Mouse (Mus musculus) thymus, adult 2 months (tissue): ENCODE results near the gene Tmem87b.

Experiments
- CTCF ChIP-seq: fragments of 200-500 bp; IDR thresholded peaks from 2 replicates; pipeline ENCODE4 v1.5.1; 2012; ENCODE audit warnings: mild to moderate bottlenecking, control low read depth, low read length, moderate library complexity, borderline replicate concordance; ENCODE audit not compliant: control insufficient read depth, poor library complexity, insufficient read depth; ENCODE audit errors: extremely low read depth
- POLR2A ChIP-seq: fragments of 200-500 bp; IDR thresholded peaks from 2 replicates; pipeline ENCODE4 v1.6.1; 2012; ENCODE audit warnings: mild to moderate bottlenecking, low read length, control low read depth, moderate library complexity; ENCODE audit not compliant: control insufficient read depth, poor library complexity, insufficient read depth; ENCODE audit errors: extremely low read depth

DNA sequence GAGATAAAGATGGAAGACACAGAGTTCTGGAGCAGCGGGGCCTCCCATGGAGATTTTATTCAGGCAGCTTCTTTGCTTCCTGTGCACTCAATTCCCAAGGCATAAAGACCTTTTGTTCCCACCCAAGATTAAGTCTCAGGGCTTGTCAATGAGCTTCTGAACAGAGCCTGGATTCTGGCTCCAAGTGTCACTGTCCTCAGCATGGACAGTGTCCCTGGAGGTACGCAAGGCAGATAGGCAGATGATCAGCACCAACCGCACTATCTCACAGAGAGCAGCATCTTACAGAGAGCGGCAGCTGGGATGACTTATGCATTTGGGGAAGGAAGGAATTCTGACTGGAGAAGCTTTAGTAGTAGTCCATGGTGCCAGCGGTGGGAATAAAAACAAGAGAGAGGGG, 31.6 kb upstream of the Tmem87b start:
- TF ChIP-seq CTCF (no peak), POLR2A (no peak)
